Mouse (Mus musculus) central nervous system, embryonic 14 days (tissue): ENCODE measurements around the gene Taar1. TPM values are rescaled to one million over a fixed set of nuclear protein-coding genes. Genes with fewer than 3 reads are reported as not detected.

Experiments used
- polyA plus RNA-seq: library from polyadenylated mRNA; depleted of rRNA; stranded (reverse); fragments of >200 nt; gene quantifications from 2 replicates; pipeline ENCODE4 v1.2.3, GENCODE M21; 2012; rRNA removed

Taar1 gene
- polyA plus RNA-seq = not detected in 2 replicates

GRCm38 (mm10) chr10:23920056-23920455, at the start of gene Taar1:
Gene Taar1 (plus strand): TSS chr10:23920356.

GRCm38 (mm10) chr10:23894601-23895349, 25.4 kb upstream of the Taar1 start, which contains the start of gene Vnn1:
Gene Vnn1 (plus strand): TSS chr10:23894688.

GRCm38 (mm10) chr10:23938312-23938711, 18.2 kb downstream of the Taar1 start, which contains the start of gene Taar2:
Gene Taar2 (plus strand): TSS chr10:23938572.

GRCm38 (mm10) chr10:23949508-23950005, 29.4 kb downstream of the Taar1 start, which contains the start of gene Taar3:
Gene Taar3 (plus strand): TSS chr10:23949558.

GRCm38 (mm10) chr10:23960444-23960915, 40.3 kb downstream of the Taar1 start, which contains the start of gene Taar4:
Gene Taar4 (plus strand): TSS chr10:23960494.

GRCm38 (mm10) chr10:23970656-23971165, 50.6 kb downstream of the Taar1 start, which contains the start of gene Taar5:
Gene Taar5 (plus strand): TSS chr10:23970706.

Other genes starting within 250 kb of the Taar1 start
- gene Rps12, start 133.1 kb upstream of the Taar1 start, polyA plus RNA-seq = 3,495 and 3,764 TPM in 2 replicates
- gene Slc18b1, start 123.4 kb upstream of the Taar1 start, polyA plus RNA-seq = 26.0 and 26.3 TPM in 2 replicates
- 0.05 TPM in 1 of 2 replicates, not detected in the other for gene Vnn3, start 68.9 kb upstream of the Taar1 start, polyA plus RNA-seq
- gene Vnn1, start 25.7 kb upstream of the Taar1 start, polyA plus RNA-seq = 0.17 and 0.50 TPM in 2 replicates
- gene Taar2, start 18.2 kb downstream of the Taar1 start, polyA plus RNA-seq = not detected in 2 replicates
- not detected in 2 replicates for gene Taar3, start 29.2 kb downstream of the Taar1 start, polyA plus RNA-seq
- gene Taar4, start 40.1 kb downstream of the Taar1 start, polyA plus RNA-seq = not detected in 2 replicates
- 0.18 and 0.93 TPM in 2 replicates for gene Taar5, start 50.4 kb downstream of the Taar1 start, polyA plus RNA-seq
- not detected in 2 replicates for gene Taar6, start 65.3 kb downstream of the Taar1 start, polyA plus RNA-seq
- not detected in 2 replicates for gene Taar7a, start 73.1 kb downstream of the Taar1 start, polyA plus RNA-seq
- not detected in 2 replicates for gene Taar7b, start 79.6 kb downstream of the Taar1 start, polyA plus RNA-seq
- gene Taar7d, start 106.9 kb downstream of the Taar1 start, polyA plus RNA-seq = not detected in 2 replicates
- gene Taar7e, start 117.3 kb downstream of the Taar1 start, polyA plus RNA-seq = not detected in 2 replicates
- gene Taar7f, start 129.2 kb downstream of the Taar1 start, polyA plus RNA-seq = not detected in 2 replicates
- gene Taar8a, start 156.1 kb downstream of the Taar1 start, polyA plus RNA-seq = not detected in 2 replicates
- not detected in 2 replicates for gene Taar8b, start 171.9 kb downstream of the Taar1 start, polyA plus RNA-seq
- gene Taar8c, start 181.6 kb downstream of the Taar1 start, polyA plus RNA-seq = not detected in 2 replicates
- not detected in 2 replicates for gene Taar9, start 189.2 kb downstream of the Taar1 start, polyA plus RNA-seq
- 160 and 189 TPM in 2 replicates for gene Stx7, start 228.9 kb downstream of the Taar1 start, polyA plus RNA-seq